Mouse (Mus musculus) limb, embryonic 12.5 days (tissue): Measurements from ENCODE around the gene Zfp57. TPM values are rescaled to one million over a fixed set of nuclear protein-coding genes. Genes with fewer than 3 reads are reported as not detected.
A peak's percentile ranks its signal among the peaks of the same experiment; 100 is the strongest.

Experiments used
- ATAC-seq: fragments of 200-750 bp; cut with Nextera tagmentation; 2 replicates; pipeline ENCODE4 v1.8.0; 2017; ENCODE audit warnings: low read depth, moderate TSS enrichment; ENCODE audit not compliant: insufficient number of reproducible peaks, insufficient read depth, low FRiP score, low TSS enrichment
- H3K27ac ChIP-seq: fragments of 300-500 bp; sonication (generic); 2 replicates; pipeline ENCODE4 v1.5.1; 2016; ENCODE audit warnings: mild to moderate bottlenecking, moderate library complexity
- H3K27me3 ChIP-seq: fragments of 300-500 bp; sonication (generic); 2 replicates; pipeline ENCODE4 v1.6.1; 2016; ENCODE audit warnings: mild to moderate bottlenecking, moderate library complexity
- H3K36me3 ChIP-seq: fragments of 300-500 bp; sonication (generic); 2 replicates; pipeline ENCODE4 v1.6.1; 2016; ENCODE audit warnings: mild to moderate bottlenecking, moderate library complexity
- H3K4me1 ChIP-seq: fragments of 300-500 bp; sonication (generic); replicated peaks from 2 replicates; pipeline ENCODE4 v1.6.1; 2016
- H3K4me2 ChIP-seq: fragments of 300-500 bp; sonication (generic); 2 replicates; pipeline ENCODE4 v1.6.1; 2016; ENCODE audit warnings: mild to moderate bottlenecking, moderate library complexity
- H3K4me3 ChIP-seq: fragments of 300-500 bp; sonication (generic); replicated peaks from 2 replicates; pipeline ENCODE4 v1.5.1; 2016; ENCODE audit warnings: mild to moderate bottlenecking
- H3K9ac ChIP-seq: fragments of 300-500 bp; sonication (generic); replicated peaks from 2 replicates; pipeline ENCODE4 v1.6.1; 2016; ENCODE audit warnings: mild to moderate bottlenecking, moderate library complexity
- H3K9me3 ChIP-seq: fragments of 300-500 bp; sonication (generic); 2 replicates; pipeline ENCODE4 v1.6.1; 2016; ENCODE audit warnings: mild to moderate bottlenecking, moderate library complexity
- WGBS: fragments of 180-500 bp; shearing (Covaris S2); methylation state at CpG from one replicate; pipeline ENCODE4 v1.1.7; 2016; 5-methylcytosine and 5-hydroxymethylcytosine counted together
- polyA plus RNA-seq: library from polyadenylated mRNA; unstranded; fragments of >200 nt; fragmentation: Nextera tagmentation; extraction: Ambion mirVana; gene quantifications from 2 replicates; pipeline ENCODE4 v1.2.1, GENCODE M21; 2016

Gene Zfp57
- polyA plus RNA-seq, 1 experiment from 2014 or later: 124 TPM

DNA sequence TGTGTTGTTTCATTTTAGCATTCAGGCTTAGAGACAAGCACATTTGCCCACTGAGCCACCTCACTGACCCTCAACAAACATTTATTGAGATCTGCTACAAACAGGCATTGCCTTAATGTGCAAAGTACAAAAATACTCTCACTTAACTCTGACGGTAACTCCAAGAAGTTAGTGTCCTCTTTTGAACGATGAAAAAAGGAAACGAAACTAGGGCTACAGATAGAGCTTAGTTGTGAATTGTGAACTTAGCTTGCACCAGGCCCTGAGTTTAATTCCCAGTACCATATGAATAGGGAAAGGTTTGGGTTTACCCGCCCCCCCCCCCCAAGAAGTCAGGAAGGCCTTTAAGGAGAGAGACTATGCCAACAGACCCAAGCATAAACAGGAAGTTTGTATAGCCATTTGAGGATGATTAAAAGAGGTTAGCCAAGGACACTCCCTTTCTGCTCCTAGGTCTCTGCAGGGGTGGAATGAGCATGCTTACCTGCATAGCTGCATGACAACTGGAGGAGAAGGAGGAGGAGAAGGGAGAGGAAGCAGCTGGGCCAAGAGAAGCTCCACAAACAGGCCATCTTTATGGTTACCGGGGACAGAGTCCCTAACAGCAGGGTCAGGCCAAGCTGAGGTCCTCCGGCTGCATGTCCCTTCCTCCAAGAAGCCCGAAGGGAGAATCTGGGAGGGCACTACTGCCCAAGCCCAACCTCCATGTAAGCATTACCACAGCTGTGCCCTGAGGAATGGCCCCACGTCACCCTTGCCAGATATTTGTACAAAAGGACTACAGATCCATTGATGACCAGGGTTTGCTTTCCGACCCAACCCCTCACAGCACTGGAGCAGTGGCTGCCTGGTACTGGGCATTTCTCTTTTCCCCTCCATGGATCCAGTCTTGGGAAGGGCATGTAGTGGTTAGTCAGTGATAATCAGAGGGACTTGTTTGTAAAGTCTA, 21.9 kb downstream of the Zfp57 start, which contains the start of gene Mog:
TSS of gene Mog (minus strand) at position 771 of the 949 bp plus-strand sequence.
- H3K9ac ChIP-seq: no peak within 1 kb of the TSS
- H3K27ac ChIP-seq: no peak within 1 kb of the TSS
- WGBS: 70% methylated on average over 9 of the region's 9 CpGs
- no peak within 1 kb of the TSS for H3K4me3 ChIP-seq
- no peak for ATAC-seq
- no peaks in the 10 kb centered on the region for H3K9me3 ChIP-seq
- H3K27me3 ChIP-seq: no peaks in the 10 kb centered on the region
- no peak within 1 kb of the TSS for H3K4me2 ChIP-seq
- no peaks in the 10 kb centered on the region for H3K36me3 ChIP-seq
- H3K4me1 ChIP-seq: no peaks in the 10 kb centered on the region

DNA sequence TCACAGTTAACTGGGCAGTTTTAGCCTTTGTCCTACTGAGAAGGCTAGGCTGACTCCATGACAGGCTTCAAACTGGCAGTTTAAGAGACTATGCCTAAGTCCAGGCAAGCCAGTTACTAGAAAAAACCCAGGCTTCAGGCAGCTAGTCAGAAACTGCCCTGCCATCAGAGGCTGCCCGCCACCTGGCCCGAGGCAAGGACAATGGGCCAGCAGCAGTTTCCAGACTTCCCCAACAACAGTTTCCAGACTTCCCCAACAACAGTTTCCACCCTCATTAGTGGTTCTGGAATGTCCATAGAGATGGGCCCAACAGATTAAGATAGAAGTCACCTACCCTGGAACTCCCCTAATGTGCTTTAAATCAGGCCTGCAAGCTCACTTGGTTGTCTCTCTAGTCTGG, 25.5 kb downstream of the Zfp57 start:
- 90% methylated on average over 2 of the region's 2 CpGs for WGBS

DNA sequence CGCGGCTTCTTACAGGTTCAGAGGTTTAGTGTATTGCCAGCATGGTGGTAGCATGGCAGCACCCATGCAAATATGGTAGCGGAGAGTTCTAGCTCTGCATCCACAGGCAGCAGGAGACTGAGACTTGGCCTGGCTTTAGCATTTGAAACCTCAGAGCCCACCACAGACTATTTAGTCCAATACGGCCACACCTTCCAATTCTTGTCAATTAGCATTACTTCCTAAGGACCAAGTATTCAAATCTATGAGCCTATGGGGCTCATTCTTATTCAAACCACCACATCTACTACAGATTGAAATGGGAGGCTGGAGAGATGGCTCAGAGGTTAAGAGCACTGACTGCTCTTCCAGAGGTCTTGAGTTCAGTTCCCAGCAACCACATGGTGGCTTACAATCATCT, 26.5 kb downstream of the Zfp57 start:
- Histone ChIP-seq H3K27me3 (no peaks in the 10 kb centered on the region), H3K9me3 (no peaks in the 10 kb centered on the region), H3K27ac (peak overlapping the region; percentile 97), H3K4me1 (no peaks in the 10 kb centered on the region), H3K4me3 (no peak overlapping the region), H3K9ac (no peak overlapping the region), H3K4me2 (no peak overlapping the region), H3K36me3 (no peaks in the 10 kb centered on the region)
- no peak for ATAC-seq
- 93% methylated on average over 4 of the region's 4 CpGs for WGBS

More for the DNA sequence above, 25.5 kb downstream of the Zfp57 start:
- Histone ChIP-seq H3K9ac (no peak overlapping the region), H3K9me3 (no peaks in the 10 kb centered on the region), H3K36me3 (no peaks in the 10 kb centered on the region), H3K4me2 (no peak overlapping the region), H3K27ac (no peak overlapping the region), H3K4me3 (no peak overlapping the region), H3K4me1 (no peaks in the 10 kb centered on the region), H3K27me3 (no peaks in the 10 kb centered on the region)
- no peak for ATAC-seq

DNA sequence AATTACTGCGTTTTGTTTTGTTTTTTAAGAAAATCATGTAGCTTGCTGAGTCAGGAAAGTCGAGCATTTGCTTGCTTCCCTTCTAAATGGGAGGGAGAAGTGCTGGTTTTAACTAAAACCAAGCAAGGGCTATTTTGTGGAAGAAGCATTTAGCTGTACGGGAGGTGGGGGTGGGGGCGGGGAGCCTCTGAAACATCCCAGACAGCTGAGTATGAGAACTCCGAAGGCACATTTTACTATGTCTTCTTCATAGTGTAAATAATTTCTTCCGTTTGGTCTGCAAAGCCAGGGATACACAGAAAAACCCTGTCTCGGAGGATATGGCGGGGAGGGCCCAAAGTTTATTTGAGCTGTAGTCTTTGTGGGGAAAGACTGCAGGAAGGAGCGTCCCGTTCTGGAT, 27.2 kb downstream of the Zfp57 start:
- H3K9ac ChIP-seq: peak overlapping the region; percentile 55; the same call in 1 of the 2 replicates
- no peaks in the 10 kb centered on the region for H3K4me1 ChIP-seq
- H3K4me2 ChIP-seq: peak overlapping the region; percentile 55
- peak; percentile 45 for ATAC-seq
- no peaks in the 10 kb centered on the region for H3K36me3 ChIP-seq
- 4% methylated on average over 10 of the region's 10 CpGs for WGBS
- no peaks in the 10 kb centered on the region for H3K27me3 ChIP-seq
- peak overlapping the region; percentile 43 for H3K4me3 ChIP-seq
- no peaks in the 10 kb centered on the region for H3K9me3 ChIP-seq
- H3K27ac ChIP-seq: peak overlapping the region; percentile 97

DNA sequence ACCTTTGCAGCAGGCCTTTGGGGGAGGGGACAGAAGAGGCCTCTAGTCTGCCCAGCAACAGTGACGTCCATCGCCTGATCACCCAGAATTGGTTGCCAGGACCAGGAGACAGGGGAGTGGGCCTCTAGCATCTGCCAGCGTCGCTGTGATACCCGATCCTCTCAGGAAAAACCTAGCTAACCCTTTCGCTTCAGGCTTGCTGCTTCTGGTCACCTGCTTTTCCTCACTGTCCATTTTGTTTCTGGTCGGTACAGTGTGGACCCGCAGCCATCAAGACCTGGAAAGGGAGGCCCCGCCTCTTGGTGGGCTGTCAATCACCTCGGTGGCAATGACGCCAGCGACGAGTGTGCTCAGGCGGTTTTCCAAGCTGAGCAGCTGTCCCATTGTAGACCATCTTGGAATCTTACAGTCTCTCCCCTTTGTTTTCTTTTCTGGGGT, 27.7 kb downstream of the Zfp57 start:
- H3K27me3 ChIP-seq: no peaks in the 10 kb centered on the region
- peak overlapping the region; percentile 55 for H3K4me2 ChIP-seq
- H3K4me3 ChIP-seq: peak overlapping the region; percentile 43
- no peaks in the 10 kb centered on the region for H3K4me1 ChIP-seq
- peak overlapping the region; percentile 97 for H3K27ac ChIP-seq
- H3K36me3 ChIP-seq: no peaks in the 10 kb centered on the region
- under 1% methylated on average over 14 of the region's 14 CpGs for WGBS
- no peaks in the 10 kb centered on the region for H3K9me3 ChIP-seq
- peak; percentile 98 for ATAC-seq
- peak overlapping the region; percentile 37; the same call in 1 of the 2 replicates for H3K9ac ChIP-seq

DNA sequence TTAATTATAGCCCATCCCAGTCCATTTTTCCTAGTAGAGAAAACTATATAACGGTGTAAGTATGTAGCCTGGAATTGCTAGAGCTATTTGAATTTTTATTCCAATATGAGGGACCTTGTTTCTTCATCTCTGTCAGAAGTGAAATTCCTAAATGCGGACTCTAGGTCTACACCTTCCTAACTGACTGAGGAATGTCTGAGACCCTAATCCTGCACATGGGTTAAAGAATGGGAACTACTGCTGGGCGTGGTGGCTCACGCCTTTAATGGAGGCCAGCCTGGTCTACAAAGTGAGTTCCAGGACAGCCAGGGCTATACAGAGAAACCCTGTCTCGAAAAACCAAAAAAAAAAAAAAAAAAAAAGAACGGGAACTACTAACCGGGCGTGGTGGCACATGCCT, 28.2 kb downstream of the Zfp57 start:
- Histone ChIP-seq H3K9ac (peak overlapping the region; percentile 37; the same call in 1 of the 2 replicates), H3K4me3 (peak overlapping the region; percentile 43), H3K4me1 (no peaks in the 10 kb centered on the region), H3K27me3 (no peaks in the 10 kb centered on the region), H3K9me3 (no peaks in the 10 kb centered on the region), H3K27ac (peak overlapping the region; percentile 97), H3K36me3 (no peaks in the 10 kb centered on the region), H3K4me2 (peak overlapping the region; percentile 55)
- ATAC-seq: 0 out of 2 replicates have a peak, but pooled peaks have one; percentile 5
- 68% methylated on average over 8 of the region's 8 CpGs for WGBS

DNA sequence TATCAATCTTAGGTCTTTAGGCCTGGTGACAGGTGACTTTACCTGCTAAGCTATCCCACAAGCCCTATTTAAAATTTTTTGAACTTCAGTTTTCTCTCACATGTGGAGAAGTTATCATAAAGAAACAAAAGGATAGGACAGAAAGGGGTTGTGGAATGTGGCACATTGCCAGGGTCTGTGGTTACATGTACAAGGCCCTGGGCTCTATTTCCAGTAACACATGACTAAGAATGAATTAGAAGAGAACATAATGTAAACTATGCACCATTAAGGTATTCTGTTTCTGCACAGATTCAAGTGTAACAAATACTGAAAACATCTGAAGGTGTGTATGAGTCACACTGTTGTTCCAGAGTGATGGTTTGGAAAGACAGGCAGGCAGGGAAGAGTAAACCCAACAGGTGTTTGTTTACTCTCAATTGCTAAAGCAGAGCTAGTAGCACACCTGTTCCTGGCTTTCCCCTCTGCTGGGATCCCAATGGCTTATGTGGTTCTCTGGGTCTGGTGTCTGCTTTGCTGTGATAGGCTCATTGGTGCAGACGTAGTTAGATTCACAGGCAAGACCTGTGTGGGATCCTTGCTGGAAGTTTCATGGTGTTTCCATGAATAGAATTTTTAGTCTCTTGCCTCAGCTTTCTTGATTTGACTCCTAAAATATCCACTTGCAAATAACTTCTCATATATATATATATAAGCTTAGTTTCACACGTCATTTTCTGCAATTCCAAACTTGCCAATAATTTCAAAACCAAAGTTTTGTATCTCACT, 38.3 kb downstream of the Zfp57 start:
- Histone ChIP-seq H3K4me2 (no peak overlapping the region), H3K9me3 (no peaks in the 10 kb centered on the region), H3K27me3 (no peaks in the 10 kb centered on the region), H3K4me3 (no peak overlapping the region), H3K9ac (no peak overlapping the region), H3K36me3 (no peaks in the 10 kb centered on the region), H3K27ac (no peak overlapping the region), H3K4me1 (no peaks in the 10 kb centered on the region)
- 68% methylated on average over 2 of the region's 2 CpGs for WGBS
- ATAC-seq: no peak

DNA sequence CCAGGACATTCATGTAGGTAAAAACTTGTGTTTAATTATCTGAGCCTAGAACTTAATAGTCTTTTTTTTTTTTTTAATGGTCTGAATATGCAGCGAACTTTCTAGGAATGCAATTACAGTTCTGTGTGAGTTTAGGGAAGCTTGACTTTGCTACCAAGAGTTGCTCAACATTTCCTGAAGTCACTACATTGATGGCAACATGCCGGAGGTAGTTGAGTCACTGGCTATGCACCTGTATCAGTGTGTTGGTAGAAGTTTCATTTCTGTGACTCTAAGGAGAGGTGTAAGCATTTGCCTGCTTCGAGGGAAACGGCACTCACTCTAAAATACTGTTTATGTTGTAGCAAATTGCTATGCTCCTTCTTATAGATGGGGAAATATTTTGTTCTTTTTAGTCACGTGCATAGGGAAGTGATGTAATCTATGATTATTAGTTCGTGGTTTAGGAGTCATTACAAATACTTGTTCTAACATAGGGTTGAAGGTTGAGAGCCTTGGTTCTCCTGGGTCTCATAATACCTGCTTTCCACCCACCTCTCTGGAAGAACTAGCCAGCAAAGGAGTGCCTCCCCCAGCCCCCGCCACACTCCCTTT, 43.8 kb downstream of the Zfp57 start:
- Histone ChIP-seq H3K4me2 (peak overlapping the region; percentile 91), H3K9me3 (no peaks in the 10 kb centered on the region), H3K4me1 (peaks cover 29% of the 10 kb centered on the region), H3K9ac (0 out of 2 replicates have a peak overlapping the region, but pooled peaks have one; percentile 96), H3K27ac (peak overlapping the region; percentile 88; the same call in 1 of the 2 replicates), H3K36me3 (no peaks in the 10 kb centered on the region), H3K27me3 (peaks cover 12% of the 10 kb centered on the region), H3K4me3 (peak overlapping the region; percentile 82)
- ATAC-seq: no peak
- WGBS: 76% methylated on average over 7 of the region's 7 CpGs

DNA sequence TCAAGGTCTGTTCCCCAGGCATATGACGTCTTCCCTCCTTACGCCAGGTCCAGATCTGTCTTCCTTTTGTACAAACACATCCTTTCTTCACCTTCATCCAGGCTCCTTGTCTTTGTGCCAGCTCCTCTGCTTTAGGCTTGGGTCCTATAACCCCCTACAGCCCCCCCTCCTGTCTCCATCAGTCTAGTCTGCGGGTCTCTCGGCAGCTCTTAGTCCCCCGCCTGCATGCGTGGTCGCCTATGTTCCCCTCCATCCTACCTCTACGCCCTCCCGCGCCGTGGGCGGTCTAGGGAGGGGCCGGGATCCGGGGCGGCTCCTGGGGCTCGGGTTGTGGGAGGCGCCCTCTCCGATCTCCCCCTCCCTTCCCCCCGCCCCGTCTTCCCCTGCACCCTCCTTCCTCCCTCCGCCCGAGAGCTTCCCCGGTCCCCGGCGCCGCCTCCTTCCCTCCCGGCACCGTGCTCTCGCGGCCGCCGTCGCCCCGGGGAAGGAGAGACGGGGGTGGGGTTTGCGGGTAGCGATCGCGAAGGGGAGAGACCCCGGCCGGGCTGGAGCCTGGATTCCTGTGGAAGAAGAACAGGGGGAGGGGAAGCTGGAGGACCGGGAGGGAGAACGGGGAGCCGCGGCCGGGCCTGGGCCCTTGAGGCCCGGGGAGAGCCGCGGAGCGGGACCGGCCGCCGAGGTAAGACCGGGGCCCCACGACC, 44.8 kb downstream of the Zfp57 start, which contains the start of gene Gabbr1:
TSS of gene Gabbr1 (plus strand) at position 356 of the 701 bp plus-strand sequence.
- Histone ChIP-seq H3K4me3 (peak within 1 kb of the TSS; percentile 82), H3K9me3 (no peaks in the 10 kb centered on the region), H3K9ac (peak within 1 kb of the TSS; percentile 96), H3K36me3 (no peaks in the 10 kb centered on the region), H3K27ac (peak within 1 kb of the TSS; percentile 88), H3K4me2 (peak within 1 kb of the TSS; percentile 91), H3K27me3 (peaks cover 12% of the 10 kb centered on the region), H3K4me1 (peaks cover 35% of the 10 kb centered on the region)
- ATAC-seq: peak; percentile 61
- WGBS: under 1% methylated on average over 53 of the region's 55 CpGs

DNA sequence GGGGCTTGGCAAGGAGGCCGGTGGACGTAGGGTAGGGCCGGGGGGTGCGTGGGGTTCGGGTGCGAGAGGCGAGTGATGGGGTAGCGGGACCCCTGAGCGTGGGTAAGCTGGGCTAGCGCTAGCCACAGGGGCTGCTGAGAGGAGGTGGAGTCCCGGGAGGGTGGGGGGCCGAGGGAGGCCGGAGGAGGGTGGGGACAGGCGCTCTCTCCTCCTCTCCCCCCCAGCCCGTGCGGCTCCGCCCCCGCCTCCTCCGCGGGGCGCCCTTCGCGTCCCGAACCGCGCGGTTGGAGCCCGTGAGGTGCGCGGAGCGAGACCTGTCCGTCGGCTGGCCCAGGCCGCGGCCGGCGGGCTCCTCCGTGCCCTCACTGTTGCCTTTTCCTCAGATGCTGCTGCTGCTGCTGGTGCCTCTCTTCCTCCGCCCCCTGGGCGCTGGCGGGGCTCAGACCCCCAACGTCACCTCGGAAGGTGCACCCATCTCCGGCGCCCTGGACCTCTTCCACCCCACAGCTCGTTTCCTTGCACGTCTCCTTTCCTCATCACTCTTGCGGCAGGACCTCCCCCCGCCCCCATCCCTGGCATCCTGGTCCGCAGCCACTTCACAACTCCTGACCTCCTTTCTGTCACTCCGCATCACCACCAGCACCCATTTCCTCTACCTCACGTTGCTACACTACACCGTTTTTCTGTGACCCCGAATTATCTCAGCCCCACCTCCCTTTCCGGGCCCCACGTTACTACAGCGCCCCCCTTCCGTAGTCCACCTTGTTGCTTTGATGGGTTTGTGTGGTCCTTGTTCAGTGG, 45.5 kb downstream of the Zfp57 start:
- Histone ChIP-seq H3K9me3 (no peaks in the 10 kb centered on the region), H3K4me2 (peak overlapping the region; percentile 91), H3K27ac (peak overlapping the region; percentile 88), H3K27me3 (peaks cover 12% of the 10 kb centered on the region), H3K9ac (peak overlapping the region; percentile 96), H3K36me3 (no peaks in the 10 kb centered on the region), H3K4me3 (peak overlapping the region; percentile 82), H3K4me1 (peaks cover 43% of the 10 kb centered on the region)
- peak; percentile 59 for ATAC-seq
- under 1% methylated on average over 52 of the region's 58 CpGs for WGBS
